Mouse (Mus musculus): ENCODE results near the gene Ddah1.

- TF ChIP-seq CTCF (IDR thresholded peaks at IDR 0.05; ENCODE audit: low read depth, low read length) (no peak), POLR2A (IDR thresholded peaks at IDR 0.05; ENCODE audit: insufficient read depth, low read length) (no peak), EP300 (IDR thresholded peaks at IDR 0.05; ENCODE audit: insufficient read depth, low read depth, low read length) (no peak)
Observed at GRCm38 (mm10) chr3:145790709-145791108, 32.2 kb downstream of the Ddah1 start.

All from ES-Bruce4 (cell line).